Mouse (Mus musculus) hindbrain, embryonic 13.5 days (tissue): ENCODE results near the gene F12. TPM values are rescaled to one million over a fixed set of nuclear protein-coding genes. Genes with fewer than 3 reads are reported as not detected.
"Not testable (repeated sequence)": the region's sequence is repeated elsewhere in the genome, so short reads cannot be mapped to it uniquely, and the experiment has no call there.

ENCODE experiments used
- ATAC-seq: fragments of 200-750 bp; cut with Nextera tagmentation; 2 replicates; pipeline ENCODE4 v1.8.0; 2017; ENCODE audit warnings: moderate TSS enrichment; ENCODE audit not compliant: low FRiP score
- H3K27ac ChIP-seq: fragments of 300-500 bp; sonication (generic); 2 replicates; pipeline ENCODE4 v1.5.1; 2015; ENCODE audit warnings: inconsistent platforms, mild to moderate bottlenecking, moderate library complexity
- H3K27me3 ChIP-seq: fragments of 300-500 bp; sonication (generic); 2 replicates; pipeline ENCODE4 v1.6.1; 2015; ENCODE audit warnings: mild to moderate bottlenecking, inconsistent platforms
- H3K36me3 ChIP-seq: fragments of 300-500 bp; sonication (generic); 2 replicates; pipeline ENCODE4 v1.6.1; 2015; ENCODE audit warnings: mild to moderate bottlenecking, inconsistent platforms
- H3K4me1 ChIP-seq: fragments of 300-500 bp; sonication (generic); replicated peaks from 2 replicates; pipeline ENCODE4 v1.6.1; 2015; ENCODE audit warnings: inconsistent platforms
- H3K4me2 ChIP-seq: fragments of 300-500 bp; sonication (generic); 2 replicates; pipeline ENCODE4 v1.6.1; 2015; ENCODE audit warnings: inconsistent platforms, mild to moderate bottlenecking, moderate library complexity
- H3K4me3 ChIP-seq: fragments of 300-500 bp; sonication (generic); 2 replicates; pipeline ENCODE4 v1.5.1; 2015; ENCODE audit warnings: mild to moderate bottlenecking, inconsistent platforms
- H3K9ac ChIP-seq: fragments of 300-500 bp; sonication (generic); 2 replicates; pipeline ENCODE4 v1.6.1; 2015; ENCODE audit warnings: mild to moderate bottlenecking, inconsistent platforms
- H3K9me3 ChIP-seq: fragments of 300-500 bp; sonication (generic); 2 replicates; pipeline ENCODE4 v1.6.1; 2016; ENCODE audit warnings: inconsistent platforms
- whole genome bisulfite sequencing: fragments of 180-500 bp; shearing (Covaris S2); methylation state at CpG from one replicate; pipeline ENCODE4 v1.1.7; 2015; 5-methylcytosine and 5-hydroxymethylcytosine counted together
- polyA plus RNA-seq: library from polyadenylated mRNA; unstranded; fragments of >200 nt; fragmentation: Nextera tagmentation; extraction: Ambion mirVana; gene quantifications from 2 replicates; pipeline ENCODE4 v1.2.1, GENCODE M21; 2015

F12 gene
- polyA plus RNA-seq, 1 experiment from 2014 or later = not detected

- Histone ChIP-seq H3K4me2 (no peak overlapping the region), H3K36me3 (peaks cover 34% of the 10 kb centered on the region), H3K4me3 (no peak overlapping the region), H3K9me3 (no peaks in the 10 kb centered on the region), H3K27me3 (no peaks in the 10 kb centered on the region), H3K9ac (peak overlapping the region; percentile 95; the same call in 1 of the 2 replicates), H3K27ac (no peak overlapping the region), H3K4me1 (peaks cover 38% of the 10 kb centered on the region)
- 66% methylated on average over 3 of the region's 3 CpGs for WGBS
- ATAC-seq = no peak
These were observed 20.9 kb upstream of the F12 start for GRCm38 (mm10) chr13:55447543-55447943.

DNA sequence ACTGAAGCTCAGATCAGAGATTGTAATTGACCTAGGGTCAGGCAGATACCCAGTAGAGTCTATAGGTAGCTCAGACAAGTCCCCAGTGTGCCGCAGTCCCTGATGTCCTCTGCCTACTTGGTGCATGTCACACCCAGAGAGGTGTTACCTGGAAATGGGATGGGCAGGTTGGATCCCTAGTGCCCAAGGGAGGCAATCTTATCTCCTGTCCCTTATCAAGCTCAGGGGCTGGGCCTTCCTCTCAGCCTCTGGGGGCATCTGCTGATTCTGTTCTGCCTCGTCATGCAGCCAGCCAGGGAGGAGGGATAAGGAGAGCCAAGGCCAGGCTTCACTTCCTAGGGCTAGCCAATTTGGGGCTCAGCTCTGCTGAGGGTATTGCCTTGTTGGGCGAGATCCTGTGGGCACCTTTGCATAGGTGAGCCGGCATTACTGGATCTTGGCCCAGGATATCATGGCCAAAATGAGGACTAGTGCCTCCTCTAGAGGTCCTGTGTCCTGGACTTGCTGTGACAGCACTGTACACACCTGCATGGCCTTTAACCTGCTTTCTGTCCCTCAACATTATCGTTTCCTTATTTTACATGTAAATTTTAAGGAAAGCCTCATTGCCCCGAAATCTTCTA is 20.0 kb upstream of the F12 start:
- peak overlapping the region; percentile 93 for H3K4me2 ChIP-seq
- ATAC-seq = no peak
- H3K9me3 ChIP-seq = no peaks in the 10 kb centered on the region
- H3K9ac ChIP-seq = peak overlapping the region; percentile 95
- H3K36me3 ChIP-seq = peaks cover 24% of the 10 kb centered on the region
- H3K4me3 ChIP-seq = peak overlapping the region; percentile 80
- H3K27me3 ChIP-seq = no peaks in the 10 kb centered on the region
- WGBS = 83% methylated on average over 6 of the region's 6 CpGs
- H3K27ac ChIP-seq = no peak overlapping the region
- peaks cover 38% of the 10 kb centered on the region for H3K4me1 ChIP-seq

DNA sequence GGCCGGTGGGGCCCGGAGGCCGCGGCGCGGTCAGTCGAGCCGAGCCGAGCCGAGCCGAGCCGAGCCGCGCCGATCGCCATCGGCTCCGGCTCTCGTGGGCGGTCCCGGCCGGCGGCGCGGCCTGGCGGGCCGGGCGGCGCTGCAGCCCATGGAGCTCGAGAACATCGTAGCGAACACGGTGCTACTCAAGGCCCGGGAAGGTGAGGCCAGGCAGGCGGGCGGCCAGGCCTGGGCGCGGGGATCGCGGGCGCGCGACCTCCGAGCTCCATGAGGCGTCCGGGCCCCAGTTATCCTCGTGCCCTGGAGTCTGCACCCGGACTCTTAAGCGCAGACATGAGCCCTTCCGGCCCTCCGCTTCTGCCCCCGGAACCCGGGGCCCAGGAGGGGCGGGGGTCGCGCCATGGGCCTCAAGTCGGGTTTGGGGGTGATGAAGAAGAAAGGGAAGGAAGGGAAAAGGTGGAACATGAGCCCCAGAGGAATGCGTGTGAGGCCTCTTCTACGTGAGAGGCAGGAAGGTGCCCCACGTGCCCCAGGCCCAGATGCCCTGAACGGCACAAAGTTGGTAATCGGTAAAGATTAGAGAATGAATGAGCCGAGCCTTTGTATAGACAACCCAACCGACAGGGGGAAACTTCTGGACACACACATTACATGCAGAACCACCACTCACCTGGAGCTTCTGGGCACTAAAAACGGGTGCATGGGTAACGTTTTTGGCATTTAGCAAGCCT is 18.9 kb upstream of the F12 start:
- peak overlapping the region; percentile 93 for H3K4me2 ChIP-seq
- peak overlapping the region; percentile 95 for H3K9ac ChIP-seq
- WGBS = under 1% methylated on average over 65 of the region's 66 CpGs
- H3K9me3 ChIP-seq = no peaks in the 10 kb centered on the region
- peaks cover 38% of the 10 kb centered on the region for H3K4me1 ChIP-seq
- H3K36me3 ChIP-seq = peaks cover 13% of the 10 kb centered on the region
- no peak; the same call in 1 of the 2 replicates for ATAC-seq
- H3K4me3 ChIP-seq = peak overlapping the region; percentile 80
- H3K27ac ChIP-seq = peak overlapping the region; percentile 96
- H3K27me3 ChIP-seq = no peaks in the 10 kb centered on the region

GRCm38 (mm10) chr13:55444937-55445315 is 18.3 kb upstream of the F12 start, which contains the start of gene Grk6:
TSS of gene Grk6 (plus strand) at chr13:55445072.
- H3K27ac ChIP-seq = peak within 1 kb of the TSS; percentile 96

DNA sequence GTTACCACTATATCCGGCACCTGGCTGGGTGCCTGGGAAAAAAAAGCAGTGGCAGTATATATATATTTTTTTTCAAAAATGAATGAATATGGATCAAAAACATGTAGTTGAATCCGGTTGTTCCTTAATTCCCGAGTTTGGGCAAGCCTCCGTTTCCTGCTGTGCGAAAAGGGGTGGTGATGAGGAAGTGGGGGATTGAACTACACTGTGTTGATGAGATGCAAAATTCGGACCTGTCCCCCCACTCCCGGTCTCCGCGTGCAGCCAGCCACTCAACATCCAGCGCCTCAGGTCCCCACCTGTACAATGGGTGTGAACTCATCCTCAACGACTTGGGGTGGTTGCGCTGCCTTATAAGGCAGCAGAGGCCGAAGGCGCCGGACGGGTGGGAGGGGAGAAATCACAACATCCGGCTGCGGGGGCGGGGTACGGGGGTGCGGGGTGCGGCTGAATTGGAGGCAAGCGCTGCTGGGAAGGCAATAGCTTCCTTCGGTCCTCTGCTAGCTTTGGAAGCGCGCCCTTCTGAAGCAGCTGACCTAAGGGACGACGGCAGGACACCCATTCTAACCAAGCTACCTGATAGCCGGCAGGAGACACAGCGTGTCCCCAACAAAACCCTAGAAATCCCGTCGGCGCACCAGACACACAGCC is 17.8 kb upstream of the F12 start:
- H3K4me2 ChIP-seq = peak overlapping the region; percentile 65
- H3K27ac ChIP-seq = peak overlapping the region; percentile 96
- 0 out of 2 replicates have a peak, but pooled peaks cover 3% of the 10 kb centered on the region for H3K36me3 ChIP-seq
- H3K9ac ChIP-seq = peak overlapping the region; percentile 71
- H3K27me3 ChIP-seq = no peaks in the 10 kb centered on the region
- WGBS = 1% methylated on average over 33 of the region's 33 CpGs
- H3K4me1 ChIP-seq = peaks cover 38% of the 10 kb centered on the region
- peak overlapping the region; percentile 80 for H3K4me3 ChIP-seq
- H3K9me3 ChIP-seq = no peaks in the 10 kb centered on the region
- peak; percentile 78 for ATAC-seq

More at GRCm38 (mm10) chr13:55444937-55445315, 18.3 kb upstream of the F12 start, which contains the start of gene Grk6:
- WGBS = under 1% methylated on average over 31 of the region's 35 CpGs
- peak within 1 kb of the TSS; percentile 93 for H3K4me2 ChIP-seq
- H3K27me3 ChIP-seq = no peaks in the 10 kb centered on the region
- H3K4me1 ChIP-seq = peaks cover 38% of the 10 kb centered on the region
- no peaks in the 10 kb centered on the region for H3K9me3 ChIP-seq
- peak within 1 kb of the TSS; percentile 80 for H3K4me3 ChIP-seq
- H3K36me3 ChIP-seq = peaks cover 7% of the 10 kb centered on the region
- peak within 1 kb of the TSS; percentile 95 for H3K9ac ChIP-seq
- peak; percentile 97 for ATAC-seq

- Histone ChIP-seq H3K4me3 (peak overlapping the region; percentile 80), H3K9ac (peak overlapping the region; percentile 71), H3K27ac (peak overlapping the region; percentile 96), H3K36me3 (no peaks in the 10 kb centered on the region), H3K27me3 (no peaks in the 10 kb centered on the region), H3K4me2 (peak overlapping the region; percentile 65), H3K9me3 (no peaks in the 10 kb centered on the region), H3K4me1 (peaks cover 38% of the 10 kb centered on the region)
- no peak for ATAC-seq
- WGBS = 42% methylated on average over 9 of the region's 9 CpGs
These were observed 17.2 kb upstream of the F12 start for GRCm38 (mm10) chr13:55443799-55444285.

- not testable (repeated sequence) for H3K36me3 ChIP-seq, H3K27me3 ChIP-seq, H3K4me2 ChIP-seq, H3K27ac ChIP-seq, H3K9ac ChIP-seq, H3K4me3 ChIP-seq, ATAC-seq, H3K4me1 ChIP-seq
- 93% methylated on average over 15 of the region's 15 CpGs for WGBS
- H3K9me3 ChIP-seq = peaks cover 12% of the 10 kb centered on the region
These were observed 10.6 kb upstream of the F12 start for GRCm38 (mm10) chr13:55437111-55437629.

- no peak overlapping the region for H3K4me3 ChIP-seq
- ATAC-seq = no peak
- no peaks in the 10 kb centered on the region for H3K36me3 ChIP-seq
- WGBS = 74% methylated on average over 10 of the region's 10 CpGs
- peaks cover 5% of the 10 kb centered on the region; the same call in 1 of the 2 replicates for H3K9me3 ChIP-seq
- no peak overlapping the region for H3K4me2 ChIP-seq
- no peak overlapping the region for H3K9ac ChIP-seq
- no peak overlapping the region for H3K27ac ChIP-seq
- H3K27me3 ChIP-seq = no peaks in the 10 kb centered on the region
- no peaks in the 10 kb centered on the region for H3K4me1 ChIP-seq
These were observed 5.5 kb upstream of the F12 start for GRCm38 (mm10) chr13:55431889-55432685.

DNA sequence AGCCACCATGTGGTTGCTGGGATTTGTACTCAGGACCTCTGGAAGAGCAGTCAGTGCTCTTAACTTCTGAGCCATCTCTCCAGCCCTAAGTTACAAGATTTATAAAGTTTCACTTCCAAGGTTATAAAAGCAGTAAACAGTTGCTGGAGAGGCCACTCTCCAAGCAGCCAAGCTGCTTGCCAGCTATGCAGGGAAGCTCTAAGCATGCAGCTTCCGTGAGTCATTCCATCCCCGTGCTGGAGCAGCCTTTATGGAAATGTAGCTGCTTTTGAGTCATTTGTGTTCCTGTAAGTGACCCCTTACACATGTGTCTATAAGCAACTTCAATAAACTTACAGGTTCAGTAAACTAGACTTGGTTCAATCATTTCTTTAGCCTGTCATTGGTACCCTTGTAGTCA is 4.0 kb upstream of the F12 start:
- Histone ChIP-seq H3K27me3 (0 out of 2 replicates have a peak, but pooled peaks cover 6% of the 10 kb centered on the region), H3K9me3 (peaks cover 5% of the 10 kb centered on the region; the same call in 1 of the 2 replicates), H3K27ac (no peak overlapping the region), H3K4me3 (no peak overlapping the region), H3K9ac (no peak overlapping the region), H3K36me3 (no peaks in the 10 kb centered on the region), H3K4me1 (no peaks in the 10 kb centered on the region), H3K4me2 (no peak overlapping the region)
- 91% methylated on average over 2 of the region's 2 CpGs for WGBS
- no peak for ATAC-seq

DNA sequence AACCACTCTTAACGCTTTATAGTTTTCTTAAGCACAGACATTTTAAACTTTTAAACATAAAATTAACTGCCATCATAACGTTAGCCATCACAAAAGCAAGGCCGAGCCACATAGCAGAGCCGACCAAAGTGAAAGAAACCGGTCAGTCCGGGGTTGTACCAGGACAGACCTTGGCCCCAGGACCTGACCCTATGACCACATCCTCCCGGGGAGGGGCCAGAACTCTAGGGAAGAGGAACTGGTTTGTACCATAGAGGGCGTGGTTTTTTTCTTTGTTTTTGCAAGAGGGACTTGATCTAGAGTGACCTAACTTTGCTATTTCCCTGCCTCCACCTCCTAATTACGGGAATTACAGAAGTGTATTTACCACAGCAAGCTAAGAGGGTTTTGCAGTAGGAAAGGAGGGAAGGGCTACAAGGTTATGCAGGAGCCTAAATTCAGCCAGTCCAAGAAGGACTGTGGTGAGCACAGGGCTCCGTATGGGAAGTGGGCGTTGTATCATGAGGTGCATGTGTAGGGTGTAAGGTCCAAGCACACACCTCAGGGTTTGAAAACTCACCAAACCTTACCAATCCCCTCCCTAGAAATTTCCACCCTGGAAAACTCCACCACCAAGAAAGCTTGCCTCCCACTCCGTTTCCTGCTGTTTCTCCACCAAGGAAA is 2.8 kb upstream of the F12 start:
- WGBS = 75% methylated on average over 12 of the region's 12 CpGs
- Histone ChIP-seq H3K9me3 (peaks cover 5% of the 10 kb centered on the region; the same call in 1 of the 2 replicates), H3K4me1 (no peaks in the 10 kb centered on the region), H3K27ac (no peak overlapping the region), H3K9ac (no peak overlapping the region), H3K4me3 (no peak overlapping the region), H3K4me2 (no peak overlapping the region), H3K36me3 (no peaks in the 10 kb centered on the region), H3K27me3 (0 out of 2 replicates have a peak, but pooled peaks cover 6% of the 10 kb centered on the region)
- ATAC-seq = no peak
